Mouse (Mus musculus): Measurements from ENCODE around the gene Ccr7.
A peak's percentile ranks its signal among the peaks of the same experiment; 100 is the strongest.

Gene Ccr7

GRCm38 (mm10) chr11:99154987-99155641 is at the start of gene Ccr7:
Gene Ccr7, minus strand, starts transcription at chr11:99155077.
- peak; percentile 91 to 94 for DNase-seq

- DNase-seq, result peak; percentile 87 to 90
Observed at GRCm38 (mm10) chr11:99189154-99189582, 34.3 kb upstream of the Ccr7 start.

- no peak for DNase-seq
Observed at GRCm38 (mm10) chr11:99187348-99187747, 32.5 kb upstream of the Ccr7 start.

- DNase-seq, result peak; percentile 67 to 76
Observed at GRCm38 (mm10) chr11:99186836-99187235, 32.0 kb upstream of the Ccr7 start.

GRCm38 (mm10) chr11:99182575-99182974 is 27.7 kb upstream of the Ccr7 start:
- no peak for DNase-seq

GRCm38 (mm10) chr11:99180071-99180470 is 25.2 kb upstream of the Ccr7 start:
- DNase-seq, result no peak

GRCm38 (mm10) chr11:99177925-99178198 is 23.0 kb upstream of the Ccr7 start:
- no peak for DNase-seq

GRCm38 (mm10) chr11:99177054-99177924 is 22.4 kb upstream of the Ccr7 start:
- DNase-seq, result peak in 1 of 2 experiments; percentile 39

- DNase-seq, result peak in 1 of 2 experiments; percentile 45
Observed at GRCm38 (mm10) chr11:99172002-99172401, 17.1 kb upstream of the Ccr7 start.

- no peak for DNase-seq
Observed at GRCm38 (mm10) chr11:99171442-99171841, 16.6 kb upstream of the Ccr7 start.

- peak; percentile 75 to 78 for DNase-seq
Observed at GRCm38 (mm10) chr11:99170547-99171267, 15.8 kb upstream of the Ccr7 start.

- no peak for DNase-seq
Observed at GRCm38 (mm10) chr11:99170005-99170404, 15.1 kb upstream of the Ccr7 start.

- DNase-seq, result no peak
Observed at GRCm38 (mm10) chr11:99169438-99169837, 14.6 kb upstream of the Ccr7 start.

GRCm38 (mm10) chr11:99168030-99168474 is 13.2 kb upstream of the Ccr7 start:
- DNase-seq, result peak; percentile 94 to 98

- peak; percentile 66 to 67 for DNase-seq
Observed at GRCm38 (mm10) chr11:99167576-99167975, 12.7 kb upstream of the Ccr7 start.

- no peak for DNase-seq
Observed at GRCm38 (mm10) chr11:99166241-99166640, 11.4 kb upstream of the Ccr7 start.

GRCm38 (mm10) chr11:99165031-99165752 is 10.3 kb upstream of the Ccr7 start:
- DNase-seq, result no peak

- DNase-seq, result peak; percentile 86 to 88
Observed at GRCm38 (mm10) chr11:99162972-99163686, 8.3 kb upstream of the Ccr7 start.

GRCm38 (mm10) chr11:99161648-99162047 is 6.8 kb upstream of the Ccr7 start:
- no peak for DNase-seq

- DNase-seq, result no peak
Observed at GRCm38 (mm10) chr11:99160228-99160627, 5.4 kb upstream of the Ccr7 start.

- no peak for DNase-seq
Observed at GRCm38 (mm10) chr11:99155817-99156216, 940 bp upstream of the Ccr7 start.
